Mouse (Mus musculus) hindbrain, embryonic 13.5 days (tissue): ENCODE results near the gene Skap2. TPM values are rescaled to one million over a fixed set of nuclear protein-coding genes. Genes with fewer than 3 reads are reported as not detected.
A peak's percentile ranks its signal among the peaks of the same experiment; 100 is the strongest.

Source experiments
- ATAC-seq: fragments of 200-750 bp; cut with Nextera tagmentation; 2 replicates; pipeline ENCODE4 v1.8.0; 2017; ENCODE audit warnings: moderate TSS enrichment; ENCODE audit not compliant: low FRiP score
- H3K27ac ChIP-seq: fragments of 300-500 bp; sonication (generic); 2 replicates; pipeline ENCODE4 v1.5.1; 2015; ENCODE audit warnings: inconsistent platforms, mild to moderate bottlenecking, moderate library complexity
- H3K27me3 ChIP-seq: fragments of 300-500 bp; sonication (generic); 2 replicates; pipeline ENCODE4 v1.6.1; 2015; ENCODE audit warnings: mild to moderate bottlenecking, inconsistent platforms
- H3K36me3 ChIP-seq: fragments of 300-500 bp; sonication (generic); 2 replicates; pipeline ENCODE4 v1.6.1; 2015; ENCODE audit warnings: mild to moderate bottlenecking, inconsistent platforms
- H3K4me1 ChIP-seq: fragments of 300-500 bp; sonication (generic); replicated peaks from 2 replicates; pipeline ENCODE4 v1.6.1; 2015; ENCODE audit warnings: inconsistent platforms
- H3K4me2 ChIP-seq: fragments of 300-500 bp; sonication (generic); 2 replicates; pipeline ENCODE4 v1.6.1; 2015; ENCODE audit warnings: inconsistent platforms, mild to moderate bottlenecking, moderate library complexity
- H3K4me3 ChIP-seq: fragments of 300-500 bp; sonication (generic); 2 replicates; pipeline ENCODE4 v1.5.1; 2015; ENCODE audit warnings: mild to moderate bottlenecking, inconsistent platforms
- H3K9ac ChIP-seq: fragments of 300-500 bp; sonication (generic); 2 replicates; pipeline ENCODE4 v1.6.1; 2015; ENCODE audit warnings: mild to moderate bottlenecking, inconsistent platforms
- H3K9me3 ChIP-seq: fragments of 300-500 bp; sonication (generic); 2 replicates; pipeline ENCODE4 v1.6.1; 2016; ENCODE audit warnings: inconsistent platforms
- WGBS: fragments of 180-500 bp; shearing (Covaris S2); methylation state at CpG from one replicate; pipeline ENCODE4 v1.1.7; 2015; 5-methylcytosine and 5-hydroxymethylcytosine counted together
- polyA plus RNA-seq: library from polyadenylated mRNA; unstranded; fragments of >200 nt; fragmentation: Nextera tagmentation; extraction: Ambion mirVana; gene quantifications from 2 replicates; pipeline ENCODE4 v1.2.1, GENCODE M21; 2015

Skap2 gene
- 28.6 and 35.6 TPM in 2 replicates for polyA plus RNA-seq

DNA sequence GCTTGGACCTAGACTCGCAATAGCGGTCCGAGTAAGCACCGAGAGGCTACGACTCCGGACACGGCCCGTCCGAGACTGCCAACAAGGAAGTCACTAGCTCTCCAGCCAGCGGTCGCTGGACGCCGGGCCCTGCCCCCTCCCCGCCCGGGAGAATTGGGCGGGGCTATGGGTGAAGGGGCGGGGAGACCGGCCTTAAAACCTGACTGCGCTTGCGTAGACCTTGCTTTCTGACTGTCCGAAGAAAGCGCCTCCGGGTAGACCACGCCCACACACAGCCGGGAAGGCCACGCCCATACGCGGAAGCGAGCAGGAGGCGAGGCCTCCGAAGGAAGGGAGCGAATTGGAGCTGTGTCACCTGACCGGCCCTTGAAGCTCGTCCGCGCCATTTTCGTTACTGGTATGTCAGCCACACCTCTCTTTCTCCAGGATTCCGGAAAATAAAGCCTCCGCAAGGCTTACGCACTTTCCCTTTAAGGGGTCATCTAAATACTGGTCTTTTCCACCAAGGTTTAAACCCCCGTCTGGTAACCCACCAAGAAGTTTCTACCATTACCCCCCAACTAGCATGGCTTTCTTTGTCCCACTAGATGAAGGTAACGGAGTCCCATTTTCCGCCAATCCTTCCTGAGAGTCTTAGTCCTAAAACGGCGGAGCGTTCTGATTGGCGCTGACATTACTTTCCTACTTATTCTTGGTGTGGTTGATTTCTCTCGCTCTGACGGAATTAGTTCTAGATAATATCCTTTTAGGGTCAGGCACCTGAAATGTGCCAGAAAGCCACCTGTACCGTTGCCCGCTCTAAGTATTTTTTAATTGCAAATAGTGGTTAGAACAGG, at the start of gene Skap2:
Skap2 (minus strand) TSS at position 141 of the 836 bp plus-strand sequence.
- under 1% methylated on average over 51 of the region's 51 CpGs for WGBS
- peak; percentile 97 for ATAC-seq
- H3K4me3 ChIP-seq: peak within 1 kb of the TSS; percentile 63
- peaks cover 34% of the 10 kb centered on the region for H3K27me3 ChIP-seq
- H3K4me2 ChIP-seq: peak within 1 kb of the TSS; percentile 76
- H3K27ac ChIP-seq: peak within 1 kb of the TSS; percentile 70
- H3K9me3 ChIP-seq: no peaks in the 10 kb centered on the region
- H3K4me1 ChIP-seq: peaks cover 10% of the 10 kb centered on the region
- H3K9ac ChIP-seq: peak within 1 kb of the TSS; percentile 73
- H3K36me3 ChIP-seq: no peaks in the 10 kb centered on the region

DNA sequence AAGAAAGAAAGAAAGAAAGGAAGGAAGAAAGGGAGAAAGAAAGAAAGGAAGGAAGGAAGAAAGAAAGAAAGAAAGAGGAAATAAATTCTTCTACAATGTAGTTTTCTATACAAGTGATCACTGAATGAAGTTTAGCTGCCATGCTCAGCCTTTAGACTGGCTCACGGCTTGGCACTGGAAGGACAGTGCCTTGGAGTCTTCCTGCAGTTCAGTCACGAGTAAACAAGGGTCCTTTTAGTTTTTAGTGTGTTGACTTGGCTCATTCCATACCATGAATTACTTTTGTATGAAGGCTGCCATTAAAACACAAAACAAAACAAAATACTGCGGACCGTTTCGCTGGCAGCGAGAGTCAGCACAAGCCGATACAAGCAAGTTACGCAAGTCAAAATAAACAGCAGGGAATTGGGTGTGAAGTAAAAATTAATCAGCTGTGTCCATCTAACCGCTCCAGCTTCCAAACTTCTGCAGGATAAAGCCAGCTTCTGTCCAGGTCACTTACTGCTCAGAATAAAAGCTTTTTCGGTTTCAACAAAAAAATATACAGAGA, 46.6 kb upstream of the Skap2 start:
- H3K4me3 ChIP-seq: no peak overlapping the region
- no peak overlapping the region for H3K27ac ChIP-seq
- H3K4me1 ChIP-seq: peaks cover 20% of the 10 kb centered on the region
- H3K36me3 ChIP-seq: no peaks in the 10 kb centered on the region
- H3K4me2 ChIP-seq: no peak overlapping the region
- ATAC-seq: no peak
- no peak overlapping the region for H3K9ac ChIP-seq
- H3K9me3 ChIP-seq: no peaks in the 10 kb centered on the region
- WGBS: 47% methylated on average over 10 of the region's 10 CpGs
- 0 out of 2 replicates have a peak, but pooled peaks cover 2% of the 10 kb centered on the region for H3K27me3 ChIP-seq

DNA sequence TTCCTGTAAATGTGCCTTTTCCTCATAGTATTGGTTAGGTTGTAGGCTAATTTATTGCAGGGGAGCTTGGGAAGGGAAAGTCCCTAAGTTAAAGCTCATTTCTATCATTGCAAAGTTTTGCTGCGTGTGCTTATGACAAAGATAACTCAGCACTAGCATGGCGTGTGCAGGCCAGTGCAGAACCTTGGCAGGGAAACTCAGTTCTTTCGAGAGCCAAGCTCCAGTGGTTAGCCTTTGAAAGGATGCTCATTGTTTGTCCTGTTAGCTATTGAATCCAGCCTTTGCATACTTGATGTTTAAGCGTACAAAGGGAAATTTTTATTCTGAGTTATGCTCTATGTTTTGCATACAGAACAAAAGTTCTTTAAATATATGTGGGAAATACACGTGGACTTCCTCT, 45.8 kb upstream of the Skap2 start:
- H3K27me3 ChIP-seq: 0 out of 2 replicates have a peak, but pooled peaks cover 2% of the 10 kb centered on the region
- no peaks in the 10 kb centered on the region for H3K9me3 ChIP-seq
- H3K4me2 ChIP-seq: no peak overlapping the region
- no peak for ATAC-seq
- no peak overlapping the region for H3K9ac ChIP-seq
- H3K27ac ChIP-seq: no peak overlapping the region
- WGBS: 53% methylated on average over 5 of the region's 5 CpGs
- no peaks in the 10 kb centered on the region for H3K36me3 ChIP-seq
- H3K4me1 ChIP-seq: peaks cover 17% of the 10 kb centered on the region
- no peak overlapping the region for H3K4me3 ChIP-seq

GRCm38 (mm10) chr6:52053567-52054561, 41.5 kb upstream of the Skap2 start:
- ATAC-seq: no peak
- H3K36me3 ChIP-seq: no peaks in the 10 kb centered on the region
- H3K9ac ChIP-seq: no peak overlapping the region
- 0 out of 2 replicates have a peak overlapping the region, but pooled peaks have one; percentile 44 for H3K27ac ChIP-seq
- no peak overlapping the region for H3K4me3 ChIP-seq
- 0 out of 2 replicates have a peak, but pooled peaks cover 4% of the 10 kb centered on the region for H3K4me1 ChIP-seq
- H3K9me3 ChIP-seq: no peaks in the 10 kb centered on the region
- WGBS: 78% methylated on average over 15 of the region's 15 CpGs
- no peak overlapping the region for H3K4me2 ChIP-seq
- H3K27me3 ChIP-seq: no peaks in the 10 kb centered on the region

- no peak for ATAC-seq
- 77% methylated on average over 12 of the region's 12 CpGs for WGBS
These were observed 37.7 kb upstream of the Skap2 start for GRCm38 (mm10) chr6:52050062-52050461.

GRCm38 (mm10) chr6:52045517-52045916, 33.2 kb upstream of the Skap2 start:
- WGBS: 56% methylated on average over 5 of the region's 5 CpGs
- Histone ChIP-seq H3K4me3 (no peak overlapping the region), H3K4me2 (no peak overlapping the region), H3K27ac (no peak overlapping the region), H3K36me3 (no peaks in the 10 kb centered on the region), H3K9me3 (no peaks in the 10 kb centered on the region), H3K27me3 (no peaks in the 10 kb centered on the region), H3K9ac (no peak overlapping the region), H3K4me1 (no peaks in the 10 kb centered on the region)
- ATAC-seq: no peak

More at GRCm38 (mm10) chr6:52050062-52050461, 37.7 kb upstream of the Skap2 start:
- no peaks in the 10 kb centered on the region for H3K36me3 ChIP-seq
- no peaks in the 10 kb centered on the region for H3K9me3 ChIP-seq
- H3K4me1 ChIP-seq: no peaks in the 10 kb centered on the region
- no peak overlapping the region for H3K27ac ChIP-seq
- no peaks in the 10 kb centered on the region for H3K27me3 ChIP-seq
- H3K4me3 ChIP-seq: no peak overlapping the region
- no peak overlapping the region for H3K9ac ChIP-seq
- H3K4me2 ChIP-seq: no peak overlapping the region

- Histone ChIP-seq H3K36me3 (no peaks in the 10 kb centered on the region), H3K4me2 (no peak overlapping the region), H3K27me3 (no peaks in the 10 kb centered on the region), H3K9me3 (no peaks in the 10 kb centered on the region), H3K9ac (no peak overlapping the region), H3K27ac (no peak overlapping the region), H3K4me1 (no peaks in the 10 kb centered on the region), H3K4me3 (no peak overlapping the region)
- ATAC-seq: no peak
- 85% methylated on average over 4 of the region's 4 CpGs for WGBS
These were observed 23.7 kb upstream of the Skap2 start for GRCm38 (mm10) chr6:52036077-52036476.

DNA sequence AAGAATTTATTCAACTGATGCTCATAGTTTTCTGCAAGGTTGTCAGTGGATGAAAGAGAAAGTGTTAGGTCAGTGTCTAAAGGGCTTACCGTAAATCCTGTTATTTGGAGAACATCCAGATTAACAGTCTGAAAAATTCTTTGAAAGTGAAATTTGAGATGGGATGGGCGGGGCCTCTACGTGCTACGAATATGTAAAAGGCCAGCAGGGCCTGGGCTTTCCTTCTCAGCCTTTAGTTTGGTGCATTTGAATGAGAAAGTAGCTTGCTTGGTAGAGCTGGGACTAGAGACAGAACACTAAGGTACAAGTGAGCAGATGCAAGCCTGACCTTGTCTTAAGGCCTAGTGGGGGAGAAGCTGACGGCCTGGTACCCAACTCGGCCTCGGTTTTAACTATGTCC, 18.8 kb upstream of the Skap2 start:
- WGBS: 32% methylated on average over 7 of the region's 7 CpGs
- Histone ChIP-seq H3K27me3 (no peaks in the 10 kb centered on the region), H3K4me2 (no peak overlapping the region), H3K4me3 (no peak overlapping the region), H3K36me3 (no peaks in the 10 kb centered on the region), H3K27ac (no peak overlapping the region), H3K9ac (no peak overlapping the region), H3K9me3 (no peaks in the 10 kb centered on the region), H3K4me1 (no peaks in the 10 kb centered on the region)
- ATAC-seq: no peak

DNA sequence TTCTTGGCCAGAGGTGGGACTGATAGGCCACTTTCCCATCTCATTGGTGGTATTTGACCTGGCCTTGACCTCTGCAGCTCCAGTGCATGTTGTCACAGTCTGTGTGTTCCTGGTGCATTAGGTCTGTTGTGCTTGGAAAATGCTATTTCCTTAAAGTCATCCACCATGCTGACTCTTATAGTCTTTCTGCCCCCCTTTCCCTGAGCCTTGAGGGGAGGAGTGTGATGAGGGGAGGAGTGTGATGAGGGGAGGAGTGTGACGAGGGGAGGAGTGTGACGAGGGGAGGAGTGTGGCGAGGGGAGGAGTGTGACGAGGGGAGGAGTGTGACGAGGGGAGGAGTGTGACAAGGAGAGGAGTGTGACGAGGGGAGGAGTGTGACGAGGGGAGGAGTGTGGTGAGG, 15.8 kb upstream of the Skap2 start:
- Histone ChIP-seq H3K36me3 (no peaks in the 10 kb centered on the region), H3K27me3 (no peaks in the 10 kb centered on the region), H3K27ac (no peak overlapping the region), H3K4me1 (no peaks in the 10 kb centered on the region), H3K9me3 (no peaks in the 10 kb centered on the region), H3K4me3 (no peak overlapping the region), H3K9ac (no peak overlapping the region), H3K4me2 (no peak overlapping the region)
- WGBS: 92% methylated on average over 6 of the region's 7 CpGs
- ATAC-seq: no peak

DNA sequence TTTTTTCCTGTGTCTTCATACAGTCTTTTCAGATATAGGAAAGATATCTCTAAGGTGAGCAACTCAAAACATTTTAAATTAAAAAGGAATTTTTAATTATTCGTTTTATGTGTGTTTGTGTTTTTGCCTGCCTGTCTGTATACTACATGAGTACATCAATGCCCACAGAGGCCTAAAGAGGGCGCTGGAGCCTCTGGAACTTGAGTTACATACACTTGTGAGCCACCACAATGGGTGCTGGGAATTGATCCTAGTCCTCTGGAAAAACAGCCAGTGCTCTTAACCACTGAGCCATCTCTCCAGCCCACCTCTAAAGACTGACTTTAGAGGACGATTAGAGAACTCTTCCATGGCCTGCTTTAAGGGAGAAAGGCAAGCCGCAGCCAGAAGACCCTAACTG, 14.8 kb upstream of the Skap2 start:
- Histone ChIP-seq H3K4me1 (no peaks in the 10 kb centered on the region), H3K9ac (no peak overlapping the region), H3K36me3 (no peaks in the 10 kb centered on the region), H3K9me3 (no peaks in the 10 kb centered on the region), H3K27ac (no peak overlapping the region), H3K4me2 (no peak overlapping the region), H3K4me3 (no peak overlapping the region), H3K27me3 (no peaks in the 10 kb centered on the region)
- ATAC-seq: no peak
- 81% methylated on average over 4 of the region's 4 CpGs for WGBS

GRCm38 (mm10) chr6:52026281-52026680, 13.9 kb upstream of the Skap2 start:
- no peaks in the 10 kb centered on the region for H3K4me1 ChIP-seq
- ATAC-seq: no peak
- WGBS: 88% methylated on average over 11 of the region's 11 CpGs

GRCm38 (mm10) chr6:52024730-52025129, 12.4 kb upstream of the Skap2 start:
- Histone ChIP-seq H3K9me3 (0 out of 2 replicates have a peak, but pooled peaks cover 2% of the 10 kb centered on the region), H3K4me3 (no peak overlapping the region), H3K36me3 (no peaks in the 10 kb centered on the region), H3K27me3 (no peaks in the 10 kb centered on the region), H3K4me2 (no peak overlapping the region), H3K9ac (no peak overlapping the region), H3K27ac (no peak overlapping the region), H3K4me1 (no peaks in the 10 kb centered on the region)
- ATAC-seq: no peak
- WGBS: 60% methylated on average over 5 of the region's 5 CpGs

More at GRCm38 (mm10) chr6:52026281-52026680, 13.9 kb upstream of the Skap2 start:
- Histone ChIP-seq H3K4me2 (no peak overlapping the region), H3K27ac (no peak overlapping the region), H3K36me3 (no peaks in the 10 kb centered on the region), H3K9ac (no peak overlapping the region), H3K4me3 (no peak overlapping the region), H3K27me3 (no peaks in the 10 kb centered on the region), H3K9me3 (no peaks in the 10 kb centered on the region)
